Mouse (Mus musculus) fat pad, adult 2 months (tissue): ENCODE data around the gene Itpripl2.

Experiments
- DNase-seq: peaks from one replicate; pipeline ENCODE4 v3.0.0-alpha.2; 2011; ENCODE audit warnings: low read depth, low spot score; ENCODE audit errors: extremely low read depth

Itpripl2 gene

GRCm38 (mm10) chr7:118447291-118448133, 44.3 kb downstream of the Itpripl2 start:
- no peak for DNase-seq

GRCm38 (mm10) chr7:118443895-118444485, 47.8 kb downstream of the Itpripl2 start:
- DNase-seq, result no peak

GRCm38 (mm10) chr7:118443371-118443770, 48.4 kb downstream of the Itpripl2 start:
- no peak for DNase-seq

- DNase-seq, result no peak
Measured at GRCm38 (mm10) chr7:118441535-118441934, 50.2 kb downstream of the Itpripl2 start.

GRCm38 (mm10) chr7:118437101-118437802, 54.5 kb downstream of the Itpripl2 start:
- no peak for DNase-seq
